In genomic region chr1:92909068-92909467, GRCm38 (mm10) we compare ENCODE assay signal across 12 mouse cellular contexts. TPM values are rescaled to one million over a fixed set of nuclear protein-coding genes. Genes with fewer than 3 reads are reported as not detected.
DNase-seq lines count a peak whose midpoint lies in the region; ATAC-seq and TF ChIP-seq lines count a peak whose summit lies in the region.
"Had no signal": no experiment of that assay in that cellular context is flagged by ENCODE, and none has a peak within 500 bp of the region (broad histone marks: within the 10 kb centered on the region; RNA-seq: fewer than 3 reads in every experiment).

No protein-coding gene starts in this region.

- TF ChIP-seq CTCF in gastrocnemius, adult 2 months (IDR thresholded peaks at IDR 0.05) = peak; percentile 43
- peak; percentile 44 for TF ChIP-seq CTCF in lung, postnatal 0 days (IDR thresholded peaks at IDR 0.05)

- H3K9me3 ChIP-seq in lung, postnatal 0 days (ENCODE audit: low read length) = no peaks in the 10 kb centered on the region
- H3K9me3 ChIP-seq: heart, embryonic 10.5 days; limb, embryonic 13.5 days had no signal

- ATAC-seq in lung, postnatal 0 days = no peak
- ATAC-seq: Patski had no signal

- peak overlapping the region; percentile 93; the same call in 1 of the 2 replicates for H3K27ac ChIP-seq in gastrocnemius, adult 2 months
- H3K27ac ChIP-seq in lung, postnatal 0 days (ENCODE audit: low read length) = no peak overlapping the region
- H3K27ac ChIP-seq: limb, embryonic 13.5 days had no signal

- peaks cover 22% of the 10 kb centered on the region for H3K4me1 ChIP-seq in lung, postnatal 0 days (ENCODE audit: insufficient read depth, low read depth, low read length)

- no peak overlapping the region for H3K4me3 ChIP-seq in gastrocnemius, adult 2 months
- H3K4me3 ChIP-seq in lung, postnatal 0 days (ENCODE audit: low read depth, low read length) = no peak overlapping the region
- H3K4me3 ChIP-seq: heart, embryonic 10.5 days had no signal

- intact Hi-C loops in gastrocnemius, adult 2 months (cut with DNase I) = no loop called here

- 63% methylated on average over 4 of the region's 4 CpGs for WGBS in lung, postnatal 0 days

- H3K9ac ChIP-seq in lung, postnatal 0 days (replicated peaks; ENCODE audit: low read depth) = no peak overlapping the region

- no peak for DNase-seq in gastrocnemius, adult 2 months
- no peak for DNase-seq in gastrocnemius, postnatal 25 days
- no peak for DNase-seq in lung, postnatal 0 days (ENCODE audit: low spot score)
- DNase-seq in lung, postnatal 10 days = no peak
- peak; percentile 40 for DNase-seq in brain, adult 2 months (ENCODE audit: low read depth, low spot score)
- peak; percentile 56 for DNase-seq in splenic B cell, adult 2 months (ENCODE audit: low read depth, low spot score)
- no peak for DNase-seq in left cerebral cortex, adult 9 months (ENCODE audit: low spot score in 2 of 2)
- DNase-seq in right cerebral cortex, postnatal 4 days = no peak
- DNase-seq: cerebellum, adult 8-10 months had no signal

- no peaks in the 10 kb centered on the region for H3K36me3 ChIP-seq in lung, postnatal 0 days (ENCODE audit: insufficient read depth, low read length)
- no peaks in the 10 kb centered on the region for H3K36me3 ChIP-seq in splenic B cell, adult 2 months (ENCODE audit: control insufficient read depth, insufficient read depth, low read length, poor library complexity, severe bottlenecking)

- no peaks in the 10 kb centered on the region for H3K27me3 ChIP-seq in lung, postnatal 0 days (replicated peaks; ENCODE audit: insufficient read depth, low read length)
- no peaks in the 10 kb centered on the region for H3K27me3 ChIP-seq in splenic B cell, adult 2 months (ENCODE audit: control insufficient read depth, insufficient read depth, low read length, poor library complexity, severe bottlenecking)
- H3K27me3 ChIP-seq: Patski had no signal

- no peak for TF ChIP-seq EP300 in lung, postnatal 0 days (IDR thresholded peaks at IDR 0.05)

- H3K4me2 ChIP-seq in lung, postnatal 0 days (replicated peaks; ENCODE audit: low read depth, low read length) = no peak overlapping the region

RNA-seq across cellular contexts. Expression of gene Rnpepl1, which starts 1.5 kb away (rescaled TPM):
- 10 to 100 TPM; 69.9 to 74.9 TPM for total RNA-seq in gastrocnemius, adult 2 months (2021)
- total RNA-seq in gastrocnemius, postnatal 25 days (2021) = 10 to 100 TPM; 64.0 to 66.5 TPM
- 58.7 and 60.7 TPM in 2 replicates for polyA plus RNA-seq in lung, postnatal 0 days (2015; fragmentation: Nextera tagmentation; extraction: Ambion mirVana)

RNA-seq across cellular contexts. Expression of gene Dusp28, which starts 2.3 kb away (rescaled TPM):
- total RNA-seq in gastrocnemius, adult 2 months (2021) = 10 to 100 TPM; 21.8 to 24.9 TPM
- 10 to 100 TPM; 22.6 to 24.5 TPM for total RNA-seq in gastrocnemius, postnatal 25 days (2021)
- polyA plus RNA-seq in lung, postnatal 0 days (2015; fragmentation: Nextera tagmentation; extraction: Ambion mirVana) = 16.3 and 18.3 TPM in 2 replicates

RNA-seq across cellular contexts. Expression of gene Ankmy1, which starts 6.4 kb away (rescaled TPM):
- total RNA-seq in gastrocnemius, adult 2 months (2021) = under 1 TPM in 1 of 2 experiments, not detected in 1; 0.06 TPM
- total RNA-seq in gastrocnemius, postnatal 25 days (2021) = not detected
- 0.50 and 0.57 TPM in 2 replicates for polyA plus RNA-seq in lung, postnatal 0 days (2015; fragmentation: Nextera tagmentation; extraction: Ambion mirVana)

RNA-seq across cellular contexts. Expression of gene Capn10, which starts 25.1 kb away (rescaled TPM):
- 1 to 10 TPM; 4.8 to 5.5 TPM for total RNA-seq in gastrocnemius, adult 2 months (2021)
- total RNA-seq in gastrocnemius, postnatal 25 days (2021) = 1 to 10 TPM; 4.4 to 5.5 TPM
- 16.3 and 16.6 TPM in 2 replicates for polyA plus RNA-seq in lung, postnatal 0 days (2015; fragmentation: Nextera tagmentation; extraction: Ambion mirVana)

RNA-seq across cellular contexts. Expression of gene Gpr35, which starts 41.6 kb away (rescaled TPM):
- under 1 TPM; 0.25 to 0.61 TPM for total RNA-seq in gastrocnemius, adult 2 months (2021)
- under 1 TPM; 0.23 to 0.27 TPM for total RNA-seq in gastrocnemius, postnatal 25 days (2021)
- 1.2 and 1.7 TPM in 2 replicates for polyA plus RNA-seq in lung, postnatal 0 days (2015; fragmentation: Nextera tagmentation; extraction: Ambion mirVana)
- polyA plus RNA-seq: Patski had no signal

Comparison
In these comparisons a context has a peak if more than half of its experiments do, and no peak if none do; other contexts are left out.
1. DNase-seq: peak in brain, adult 2 months (single experiment) and splenic B cell, adult 2 months (single experiment); none in gastrocnemius, adult 2 months (single experiment), gastrocnemius, postnatal 25 days (single experiment), lung, postnatal 0 days (single experiment), lung, postnatal 10 days (single experiment), left cerebral cortex, adult 9 months (0 of 2) and right cerebral cortex, postnatal 4 days (single experiment).